Mouse (Mus musculus) mouse trophoblast stem cell (cell line): ENCODE measurements around the gene L1cam.

ENCODE experiments used
- in situ Hi-C, 2 experiments: fragments of 300-500 bp; cut with MseI, MboI; formaldehyde crosslinking; loops; 2 replicates in 1 of 2; 3 replicates in 1 of 2; pipeline ENCODE4 v1.15.1; 2025

L1cam gene

DNA sequence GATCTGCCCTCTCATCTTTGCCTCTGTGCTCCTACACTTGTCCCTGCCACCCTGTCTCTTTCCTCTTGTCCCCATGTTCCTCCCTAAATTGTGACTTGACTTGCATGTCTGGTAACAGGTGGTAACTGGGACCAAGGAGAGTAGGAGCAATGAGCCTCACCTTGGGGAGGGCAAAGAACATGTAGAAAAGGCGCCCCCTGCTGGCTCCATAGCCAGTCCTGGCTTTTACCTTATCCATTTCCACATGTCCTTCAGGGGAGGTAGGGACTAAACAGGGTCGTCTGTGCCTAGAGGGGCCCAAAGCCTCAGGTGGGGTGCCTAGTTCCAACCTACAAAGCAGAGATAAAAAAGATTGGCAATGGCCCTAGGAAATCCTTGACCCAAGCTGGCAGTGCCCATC is at the start of gene L1cam:
TSS of gene L1cam (minus strand) at position 387 of the 400 bp plus-strand sequence.
- in situ Hi-C loops: loop anchor here in 1 of 2 experiments (10.0 kb wide), 1 partner anchor 91 kb away; no protein-coding TSS in a partner anchor

DNA sequence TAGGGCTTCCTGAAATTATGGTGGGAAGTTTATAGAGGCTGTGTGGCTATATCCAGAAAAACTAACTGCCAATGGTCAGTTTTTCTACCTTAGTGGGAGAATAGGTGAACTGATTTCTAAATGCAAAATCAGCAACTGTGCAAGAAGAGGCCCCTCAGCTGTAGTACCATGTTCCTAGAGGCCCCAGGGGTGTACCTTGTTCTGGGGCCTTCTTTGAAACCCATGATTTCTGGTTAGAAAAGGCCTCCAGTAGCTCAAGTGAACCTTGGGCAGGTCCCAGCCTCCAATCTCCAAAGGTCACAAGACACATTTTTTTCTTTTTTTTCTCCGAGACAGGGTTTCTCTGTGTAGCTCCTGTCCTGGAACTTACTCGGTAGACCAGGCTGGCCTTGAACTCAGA is 46.4 kb upstream of the L1cam start:
- in situ Hi-C loops: no loop called here

DNA sequence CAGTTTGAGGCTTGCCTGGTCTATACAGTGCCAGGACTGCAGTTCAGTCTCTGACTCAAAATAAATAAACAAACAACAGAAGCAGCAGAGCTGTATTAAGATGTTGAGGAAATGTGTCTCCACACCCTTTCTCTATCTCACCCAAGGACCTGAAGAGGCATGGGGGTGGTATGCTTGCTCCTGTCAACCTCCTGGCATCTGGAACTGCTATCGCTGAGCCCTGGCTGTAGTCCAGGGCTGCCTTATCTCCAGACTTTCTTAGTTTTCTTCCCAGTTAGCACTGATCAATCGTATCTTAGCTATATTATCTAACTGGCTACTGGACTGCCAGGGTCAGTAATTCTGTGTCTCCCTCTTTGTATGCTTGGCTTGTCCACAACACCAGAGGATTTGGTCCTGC is 46.0 kb upstream of the L1cam start:
- in situ Hi-C loops: no loop called here

DNA sequence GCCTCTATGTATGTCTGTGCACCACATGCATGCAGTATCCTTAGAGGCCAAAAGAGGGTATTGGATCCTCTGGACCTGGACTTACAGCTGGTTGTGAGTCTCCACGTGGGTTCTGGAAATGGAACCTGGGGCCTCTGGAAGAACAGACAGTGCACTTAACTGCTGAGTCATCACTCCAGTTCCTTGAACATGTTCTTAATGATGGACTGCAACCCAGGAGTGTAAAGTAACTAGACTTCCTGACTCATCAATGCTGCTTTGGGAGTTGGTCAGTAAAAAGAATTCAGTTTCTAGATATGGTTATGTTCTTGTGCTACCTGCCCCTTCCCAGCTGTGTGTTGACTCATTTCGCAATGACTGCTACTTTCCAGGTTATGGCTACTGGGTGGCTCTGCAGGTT is 36.0 kb upstream of the L1cam start:
- in situ Hi-C loops: no loop called here

DNA sequence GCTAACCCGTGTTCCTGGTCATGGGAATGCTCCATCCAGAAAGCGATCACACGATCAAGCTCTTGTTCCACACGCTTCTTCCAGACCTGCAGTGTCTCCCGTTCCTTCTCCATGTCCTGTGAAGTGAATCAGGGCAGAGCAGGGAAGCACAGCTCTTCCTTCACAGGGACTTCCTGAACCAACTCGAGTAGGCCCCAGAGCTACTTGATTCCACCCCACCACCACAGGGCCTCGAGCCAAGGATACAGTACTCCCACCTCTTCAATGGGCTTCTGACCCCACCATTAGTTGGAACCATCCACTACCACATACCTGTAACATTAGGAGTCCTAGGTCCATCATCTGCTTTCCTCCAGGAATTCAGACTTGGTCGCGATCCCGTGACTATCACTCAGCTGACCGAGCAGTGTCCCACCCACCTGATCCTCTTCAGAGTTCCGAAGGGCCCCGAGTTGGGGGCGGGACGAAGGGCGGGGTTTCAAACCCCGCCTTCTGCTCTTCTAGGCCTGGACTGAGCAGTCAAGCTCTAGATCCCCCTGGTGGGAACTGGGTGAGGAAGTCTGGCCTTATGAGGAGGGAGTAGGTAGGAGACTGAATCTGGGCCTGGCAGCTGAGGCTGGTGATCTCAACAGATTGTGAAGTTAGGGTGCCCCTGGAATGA is 34.6 kb upstream of the L1cam start, which contains the start of gene Renbp:
TSS of gene Renbp (minus strand) at position 449 of the 661 bp plus-strand sequence.
- in situ Hi-C loops: no loop called here

DNA sequence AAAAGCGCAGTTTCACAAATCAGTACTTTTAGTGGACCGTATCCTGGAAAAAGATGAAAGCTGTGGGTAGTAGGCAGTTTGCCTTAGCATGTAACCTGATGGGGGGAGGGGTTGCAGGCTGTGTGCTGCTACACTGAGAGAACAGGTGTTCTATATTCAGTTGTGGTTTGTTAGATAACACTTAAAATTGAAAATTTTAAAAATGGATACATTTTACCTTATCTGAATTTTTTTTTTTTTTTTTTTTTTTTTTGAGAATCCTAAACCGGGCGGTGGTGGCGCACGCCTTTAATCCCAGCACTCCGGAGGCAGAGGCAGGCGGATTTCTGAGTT is 26.6 kb upstream of the L1cam start:
- in situ Hi-C loops: no loop called here

DNA sequence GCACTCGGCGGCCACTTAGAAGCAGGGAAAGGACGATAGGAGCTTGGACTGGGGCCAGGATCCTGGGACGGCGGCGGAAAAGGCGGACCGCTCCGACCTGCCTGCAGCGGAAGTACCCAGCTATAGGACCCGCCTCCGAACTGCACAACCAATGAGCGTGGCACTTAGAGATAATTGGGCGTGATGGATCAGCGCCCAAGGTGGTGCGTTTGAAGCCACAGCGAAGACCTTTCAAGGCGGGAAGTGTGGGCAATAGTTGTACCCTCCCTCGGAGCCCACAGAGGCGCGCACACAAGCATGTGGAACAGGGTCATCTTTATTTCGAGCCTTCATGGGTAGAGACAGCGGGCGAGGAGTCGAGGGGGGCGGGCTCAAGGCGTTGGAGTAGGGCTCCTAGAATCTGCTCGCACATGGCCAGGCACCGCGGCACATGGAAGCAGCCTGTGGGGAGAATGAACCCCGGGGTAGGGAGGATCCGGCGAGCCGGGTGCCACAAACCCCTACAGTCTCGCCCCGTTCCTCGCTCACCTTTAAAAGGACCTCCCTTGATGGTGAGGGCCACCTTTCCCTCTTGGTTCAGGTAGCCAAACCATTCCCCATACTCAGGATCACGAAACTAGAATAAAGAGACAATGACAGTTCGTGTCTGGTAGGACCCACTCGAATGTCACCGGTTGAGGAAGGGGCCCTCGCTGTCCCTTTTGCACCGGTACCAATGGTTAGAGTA is 26.1 kb upstream of the L1cam start, which contains the start of the genes Arhgap4 and Naa10:
TSS of gene Arhgap4 (minus strand) at position 48 of the 727 bp plus-strand sequence.
TSS of gene Naa10 (minus strand) at position 122 of the 727 bp plus-strand sequence.
- in situ Hi-C loops: no loop called here

DNA sequence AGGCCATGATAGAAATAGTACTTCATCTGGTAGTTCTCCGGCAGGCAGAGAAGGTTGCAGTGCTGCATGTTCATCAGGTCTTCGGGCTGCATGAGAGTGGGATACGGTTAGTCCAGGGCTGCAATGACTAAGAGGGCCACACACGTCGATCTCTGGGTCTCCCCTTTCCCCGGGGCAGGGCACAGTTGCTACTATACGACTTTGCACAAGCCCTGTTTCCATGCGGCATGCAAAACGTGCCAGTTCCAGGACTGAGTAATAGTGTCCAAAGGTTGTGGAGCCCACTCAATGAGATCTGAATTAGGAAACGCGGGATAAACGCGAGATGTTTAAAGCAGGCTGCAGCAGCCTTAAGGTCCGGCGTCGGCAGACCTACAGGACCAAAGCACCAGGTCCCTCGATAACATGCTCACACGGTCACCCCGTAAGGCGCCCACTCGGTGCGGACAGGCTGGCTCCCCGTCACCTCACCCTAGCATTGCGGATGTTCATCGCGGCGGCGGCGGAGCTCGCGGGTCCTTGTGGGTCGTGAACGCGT is 25.4 kb upstream of the L1cam start:
- in situ Hi-C loops: no loop called here

DNA sequence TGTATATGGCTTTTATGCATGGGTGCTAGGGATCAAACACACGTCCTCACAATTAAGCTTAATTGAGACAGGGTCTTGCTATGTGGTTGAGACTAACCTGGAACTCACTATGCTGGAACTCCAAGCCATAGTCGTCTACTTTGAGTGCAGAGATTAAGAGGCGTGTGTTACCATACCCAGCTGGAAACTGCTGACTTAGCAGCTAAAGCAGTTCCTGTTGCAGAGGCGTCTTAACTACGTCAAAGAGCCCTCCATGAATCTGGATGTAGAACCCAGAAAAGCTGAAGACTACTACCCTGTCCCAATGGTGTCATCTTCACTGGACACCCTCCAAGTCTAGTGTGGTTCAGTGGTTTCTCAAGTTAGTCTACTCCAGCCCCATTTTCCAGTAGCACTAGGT is 22.7 kb upstream of the L1cam start:
- in situ Hi-C loops: no loop called here

DNA sequence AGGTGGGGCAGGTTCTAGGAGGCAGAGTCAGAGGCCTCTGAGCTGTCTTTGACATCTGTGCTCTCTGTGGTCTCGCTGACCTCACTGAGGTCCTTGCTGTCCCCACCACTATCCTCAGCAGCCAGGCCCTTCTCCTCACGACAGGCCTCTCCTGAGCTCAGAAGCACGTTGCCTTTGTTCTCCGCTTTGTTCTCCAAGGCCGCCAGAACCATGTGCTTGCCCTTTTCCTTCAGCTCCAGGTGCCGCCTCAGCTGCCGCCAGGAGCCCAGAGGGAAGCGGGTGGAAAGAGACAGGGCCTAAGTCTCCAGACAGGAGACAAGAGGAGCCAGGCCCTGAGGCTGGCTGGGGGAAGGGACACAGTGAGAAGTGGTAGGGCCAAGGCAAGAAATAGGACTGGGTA is 21.0 kb upstream of the L1cam start:
- in situ Hi-C loops: no loop called here

DNA sequence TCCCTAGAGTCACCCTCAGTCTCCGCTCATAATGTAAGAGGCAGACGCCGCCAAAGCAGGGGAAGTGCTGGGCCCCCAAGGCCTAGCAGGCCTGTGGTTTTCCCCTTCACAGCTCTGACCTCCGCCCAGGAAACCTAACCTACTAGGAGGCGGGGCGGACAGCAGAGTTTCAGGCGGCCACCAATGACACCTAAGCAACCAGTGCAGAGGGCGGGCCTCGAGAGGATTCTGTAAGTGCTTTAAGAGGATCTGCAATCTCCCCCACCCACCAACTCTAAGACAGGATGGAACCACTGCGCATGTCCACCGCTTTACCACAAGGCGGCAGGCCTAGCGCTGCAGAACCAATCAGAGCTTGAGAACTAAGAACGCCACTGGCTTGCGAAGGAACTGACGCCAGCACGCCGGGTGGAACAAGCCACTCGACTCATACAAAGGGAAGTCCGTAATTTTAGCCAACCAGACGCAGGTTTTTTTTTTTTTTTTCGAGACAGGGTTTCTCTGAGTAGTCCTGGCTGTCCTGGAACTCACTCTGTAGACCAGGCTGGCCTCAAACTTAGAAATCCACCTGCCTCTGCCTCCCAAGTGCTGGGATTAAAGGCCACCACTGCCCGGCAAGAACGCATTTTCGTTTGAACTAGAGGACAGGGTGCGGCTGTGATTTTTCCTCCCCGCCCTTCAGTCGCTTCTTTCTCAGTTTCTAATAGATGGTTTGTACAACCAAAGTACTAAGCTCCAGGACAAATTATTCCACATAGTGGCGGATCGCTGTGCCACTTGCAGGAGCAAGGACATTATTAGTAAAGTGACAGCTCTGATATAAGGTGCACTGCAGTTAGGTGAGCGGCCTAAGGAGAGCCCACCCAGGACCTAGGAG is 19.2 kb upstream of the L1cam start:
- in situ Hi-C loops: no loop called here

DNA sequence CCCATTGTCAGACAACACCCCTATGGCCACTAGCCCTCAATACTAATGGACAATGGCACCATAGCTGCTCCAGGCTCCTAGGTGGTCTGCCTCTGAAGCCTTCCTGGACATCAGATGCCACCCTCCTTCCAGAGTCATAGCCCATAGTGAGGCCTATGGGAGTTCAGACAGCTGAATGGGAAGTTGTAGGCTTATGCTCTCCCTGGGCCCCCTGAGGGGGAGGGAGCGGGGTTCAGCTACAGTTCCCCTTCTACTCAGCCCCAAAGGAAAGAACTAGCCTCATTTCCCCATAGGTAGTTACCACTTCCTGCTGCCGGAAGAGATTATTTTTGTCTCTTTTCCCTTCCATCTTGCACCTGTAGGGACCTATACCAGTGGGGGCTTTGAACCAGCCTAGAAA is 15.7 kb upstream of the L1cam start:
- in situ Hi-C loops: no loop called here

DNA sequence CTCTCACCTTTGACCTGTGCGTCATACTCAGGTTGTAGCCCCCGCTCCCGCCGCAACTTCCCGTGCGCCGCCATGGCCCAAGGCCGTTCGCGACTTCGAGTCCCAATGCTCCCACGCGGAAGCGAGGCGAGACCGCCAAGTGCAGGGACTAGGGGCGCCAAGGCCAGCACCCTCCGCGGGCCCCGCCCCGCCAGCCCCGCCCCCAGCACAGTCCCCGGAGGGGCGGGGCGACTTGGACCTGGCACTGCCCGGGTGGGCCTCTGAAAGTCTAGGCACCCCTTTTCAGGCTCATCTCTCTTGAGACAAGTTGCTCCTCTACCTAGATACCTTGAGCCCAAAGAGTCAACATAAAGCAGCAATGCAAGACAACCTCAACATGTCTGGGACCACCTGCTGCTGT is 15.3 kb upstream of the L1cam start:
- in situ Hi-C loops: no loop called here

DNA sequence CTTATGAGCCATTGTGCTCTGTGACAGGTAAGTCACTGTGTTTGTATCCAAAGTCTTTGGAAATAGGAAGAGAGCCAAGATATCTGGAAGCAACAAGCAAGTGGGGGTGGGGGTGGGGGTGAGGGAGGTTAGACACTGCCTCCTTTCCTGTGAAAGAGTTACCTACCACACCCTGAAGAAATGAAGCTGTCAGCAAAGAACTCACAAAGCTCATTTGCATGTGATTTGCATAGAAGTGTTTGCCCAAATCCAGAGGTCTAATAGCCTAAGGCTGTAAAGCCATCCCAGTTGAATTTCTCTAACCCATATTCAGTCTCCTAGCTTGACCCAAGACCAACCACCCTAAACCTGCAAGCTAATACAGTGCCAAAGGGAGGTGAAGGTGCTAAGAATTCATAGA is 14.5 kb upstream of the L1cam start:
- in situ Hi-C loops: no loop called here

DNA sequence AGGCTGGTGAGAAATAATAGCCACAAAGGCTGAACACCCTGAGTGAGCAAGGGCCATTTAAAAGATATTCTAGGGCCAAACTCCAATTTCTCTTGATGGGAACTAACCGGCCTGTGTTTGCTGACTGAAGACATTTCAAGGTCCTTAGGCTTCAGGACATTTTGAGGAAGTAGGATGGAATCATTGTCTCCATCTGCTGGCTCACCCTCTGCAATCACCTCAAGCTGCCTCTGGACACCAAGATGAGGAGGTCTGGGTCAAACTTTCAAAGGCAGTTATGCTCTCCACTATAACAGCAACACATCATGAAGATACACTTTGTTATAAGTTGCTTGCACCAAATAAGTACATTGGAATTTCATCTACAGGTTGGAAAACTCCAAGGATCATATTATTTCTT is 14.1 kb upstream of the L1cam start:
- in situ Hi-C loops: no loop called here

DNA sequence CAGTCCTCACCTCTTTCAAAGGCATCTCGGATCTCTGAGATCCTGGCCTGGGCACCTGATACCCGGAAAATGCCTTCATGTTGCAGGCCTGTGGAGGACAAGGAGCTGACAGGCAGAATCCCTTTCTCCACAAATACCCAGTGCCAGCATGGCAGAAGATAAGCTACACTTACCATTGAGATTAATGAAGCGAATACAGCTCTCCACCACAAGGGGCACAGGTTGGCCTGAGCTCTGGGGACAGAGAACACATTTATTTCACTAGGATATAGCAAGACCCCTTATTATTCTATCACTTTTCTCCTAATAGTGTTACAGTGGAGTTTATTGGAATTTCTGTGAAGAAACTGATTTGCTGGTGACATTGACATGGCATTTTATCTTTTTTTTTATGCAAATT is 2.1 kb upstream of the L1cam start:
- in situ Hi-C loops: loop anchor here in 1 of 2 experiments (10.0 kb wide), 1 partner anchor 93 kb away; no protein-coding TSS in a partner anchor

DNA sequence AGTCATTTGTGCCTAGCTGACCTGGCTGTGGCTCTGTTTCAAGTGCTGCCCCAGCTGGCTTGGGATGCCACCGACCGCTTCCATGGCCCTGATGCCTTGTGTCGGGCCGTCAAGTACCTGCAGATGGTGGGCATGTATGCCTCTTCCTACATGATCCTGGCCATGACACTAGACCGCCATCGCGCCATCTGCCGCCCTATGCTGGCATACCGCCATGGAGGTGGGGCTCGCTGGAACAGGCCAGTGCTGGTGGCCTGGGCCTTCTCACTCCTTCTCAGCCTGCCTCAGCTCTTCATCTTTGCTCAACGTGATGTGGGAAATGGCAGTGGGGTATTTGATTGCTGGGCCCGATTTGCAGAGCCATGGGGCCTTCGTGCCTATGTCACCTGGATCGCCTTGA is 3.1 kb downstream of the L1cam start:
- in situ Hi-C loops: loop anchor here in 1 of 2 experiments (10.0 kb wide), 1 partner anchor 88 kb away; no protein-coding TSS in a partner anchor

DNA sequence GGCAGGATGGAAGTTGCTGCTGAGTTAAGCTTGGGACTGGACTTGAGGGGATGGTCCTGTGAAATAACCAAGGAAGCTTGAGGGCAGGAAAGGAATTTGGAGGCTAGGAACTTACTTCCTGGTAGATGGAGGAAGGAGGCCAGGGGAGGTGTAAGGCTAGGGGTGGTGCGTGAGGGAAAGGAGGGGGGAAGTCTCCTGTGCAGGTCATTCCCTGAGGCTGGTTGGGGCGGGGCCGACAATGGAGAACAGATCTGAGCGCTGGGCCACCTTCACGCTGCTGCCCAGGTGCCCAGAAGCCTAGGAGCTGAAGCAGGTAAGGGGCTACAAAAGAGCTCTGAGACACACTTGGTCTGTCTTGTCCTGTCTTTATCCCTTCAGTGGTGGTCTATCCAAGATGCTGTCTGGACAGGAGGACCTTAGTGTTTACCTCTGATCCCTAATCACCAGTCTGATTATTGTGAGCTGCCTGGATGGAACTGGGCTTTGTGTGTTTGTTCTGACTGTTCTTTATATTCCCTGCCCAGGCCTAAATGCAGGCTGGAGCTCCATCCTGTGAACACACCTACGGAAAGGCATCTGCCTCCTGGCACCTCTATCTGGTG is 4.3 kb downstream of the L1cam start, which contains the start of gene Avpr2:
TSS of gene Avpr2 (plus strand) at position 552 of the 602 bp plus-strand sequence.
- in situ Hi-C loops: loop anchor here in 1 of 2 experiments (10.0 kb wide), 1 partner anchor 87 kb away; no protein-coding TSS in a partner anchor

DNA sequence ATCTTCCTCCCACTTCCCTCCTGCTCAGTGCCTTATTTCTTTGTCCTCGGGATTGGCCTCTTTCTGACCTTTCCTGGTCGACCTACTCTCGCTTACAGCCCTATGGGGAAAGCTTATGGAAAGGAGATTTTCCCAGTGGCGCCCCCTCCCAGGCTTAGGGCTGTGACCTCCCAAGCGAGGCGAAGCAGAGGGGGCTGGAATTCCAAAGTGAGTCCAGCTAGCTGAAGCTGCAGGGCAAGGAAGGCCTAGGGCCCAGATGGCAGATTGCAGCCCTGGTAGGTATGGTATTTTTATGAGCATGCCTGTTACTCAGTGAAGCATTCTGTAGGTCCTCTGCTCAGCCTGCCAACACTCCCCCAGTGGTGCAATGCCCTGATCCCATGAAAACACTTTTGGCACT is 14.4 kb downstream of the L1cam start:
- in situ Hi-C loops: loop anchor here in 1 of 2 experiments (10.0 kb wide), 1 partner anchor 87 kb away; no protein-coding TSS in a partner anchor

DNA sequence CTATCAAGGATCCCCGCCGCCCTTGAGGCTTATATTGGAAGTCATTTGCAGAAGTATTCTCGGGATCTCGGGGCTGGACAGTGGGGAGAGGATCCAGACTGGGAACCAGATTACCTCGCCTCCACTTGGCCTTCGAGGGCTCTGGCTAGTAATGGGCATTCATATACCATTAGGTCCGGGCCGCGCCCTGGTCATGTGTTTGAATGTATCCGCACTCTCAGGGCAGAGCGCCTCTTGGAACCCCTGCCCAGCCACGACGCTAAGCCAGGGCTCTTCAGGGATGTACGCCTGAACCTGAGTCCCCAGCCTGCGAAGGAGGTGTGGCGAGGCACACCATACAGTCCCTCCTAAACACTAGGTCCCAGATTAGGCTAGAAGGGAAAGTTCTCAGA is 14.9 kb downstream of the L1cam start:
- in situ Hi-C loops: loop anchor here in 1 of 2 experiments (10.0 kb wide), 1 partner anchor 86 kb away; no protein-coding TSS in a partner anchor
